Mouse (Mus musculus): Measurements from ENCODE around the gene Il31. TPM values are rescaled to one million over a fixed set of nuclear protein-coding genes. Genes with fewer than 3 reads are reported as not detected.
"Not testable (repeated sequence)": the region's sequence is repeated elsewhere in the genome, so short reads cannot be mapped to it uniquely, and the experiment has no call there.

Gene Il31
- not detected for total RNA-seq (2021)

DNA sequence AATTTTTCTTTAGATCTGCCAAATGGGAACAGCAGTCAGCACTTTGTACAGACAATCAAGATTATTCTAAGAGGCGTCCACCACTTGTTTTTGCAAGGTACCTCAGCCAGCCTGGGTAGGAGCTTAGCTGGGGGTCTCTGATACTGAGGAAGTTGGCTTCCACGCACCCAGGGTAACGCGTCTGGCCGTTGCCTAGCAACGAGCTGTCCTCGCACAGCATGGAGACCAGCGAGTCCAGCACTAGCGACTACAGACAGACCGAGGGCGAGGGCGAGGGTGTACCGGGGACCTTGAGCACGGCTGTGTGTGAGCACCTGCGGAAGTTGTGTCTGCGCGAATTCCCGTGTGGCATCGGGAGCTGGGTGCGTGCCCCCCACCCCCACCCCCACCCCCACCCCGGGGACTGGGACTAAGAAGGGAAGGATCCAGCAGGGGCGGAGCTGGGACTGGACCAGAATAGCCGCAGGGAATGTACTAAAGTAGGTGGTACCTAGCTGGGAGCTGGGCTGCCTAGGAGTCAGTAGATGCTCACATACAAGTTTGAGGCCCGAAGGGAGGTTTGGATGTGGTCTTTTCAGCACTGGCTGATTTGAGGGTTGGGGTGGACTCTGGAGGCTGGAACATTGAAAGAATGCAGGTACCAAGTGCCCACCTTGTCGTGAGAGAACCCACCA is at the start of gene Il31, which contains the start of gene Lrrc43:
TSS of gene Il31 (minus strand) at position 378 of the 674 bp plus-strand sequence.
TSS of gene Lrrc43 (plus strand) at position 194 of the 674 bp plus-strand sequence.
- no peak for DNase-seq
- intact Hi-C loops (cut with DNase I): no loop called here

DNA sequence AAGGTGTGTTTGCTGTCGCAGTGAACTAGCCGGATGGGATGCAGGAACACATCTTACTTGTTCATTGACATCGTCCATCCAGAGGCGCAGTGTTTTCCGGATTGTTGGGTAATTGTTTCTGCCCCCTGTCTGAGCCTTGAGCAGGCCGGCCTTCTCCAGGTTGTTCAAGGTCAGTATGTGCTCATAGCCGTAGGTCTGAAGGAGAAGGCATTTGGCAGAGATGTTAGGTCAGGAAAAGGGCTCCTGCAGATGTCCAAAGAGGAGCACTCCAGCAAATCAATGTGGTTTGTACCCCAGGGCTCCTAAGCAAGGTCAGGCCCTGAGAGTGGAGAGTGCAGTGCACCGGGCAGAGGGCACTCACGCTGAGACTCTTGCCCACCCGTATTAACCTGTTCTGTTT is 44.5 kb upstream of the Il31 start:
- no peak for DNase-seq
- intact Hi-C loops (cut with DNase I): no loop called here

DNA sequence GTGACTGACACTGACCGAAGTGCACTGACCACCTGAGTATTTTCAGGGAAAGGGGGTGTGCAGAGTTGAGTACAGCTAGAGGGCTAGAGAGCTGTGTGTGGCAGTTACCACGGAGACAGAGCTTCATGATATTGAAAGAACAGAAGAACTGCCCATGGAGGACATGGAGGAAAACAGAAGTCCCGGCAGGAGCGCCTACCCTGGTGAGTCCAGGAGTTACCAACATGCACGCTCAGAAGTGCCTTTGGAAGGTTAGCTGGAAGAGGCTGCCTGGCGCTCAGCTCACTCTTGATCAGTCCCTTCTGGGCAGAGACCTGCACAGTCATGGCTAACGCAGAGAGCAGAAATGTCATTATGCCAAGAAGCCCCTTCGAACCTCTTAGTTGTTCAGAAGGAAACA is 40.8 kb upstream of the Il31 start:
- no peak for DNase-seq
- intact Hi-C loops (cut with DNase I): no loop called here

DNA sequence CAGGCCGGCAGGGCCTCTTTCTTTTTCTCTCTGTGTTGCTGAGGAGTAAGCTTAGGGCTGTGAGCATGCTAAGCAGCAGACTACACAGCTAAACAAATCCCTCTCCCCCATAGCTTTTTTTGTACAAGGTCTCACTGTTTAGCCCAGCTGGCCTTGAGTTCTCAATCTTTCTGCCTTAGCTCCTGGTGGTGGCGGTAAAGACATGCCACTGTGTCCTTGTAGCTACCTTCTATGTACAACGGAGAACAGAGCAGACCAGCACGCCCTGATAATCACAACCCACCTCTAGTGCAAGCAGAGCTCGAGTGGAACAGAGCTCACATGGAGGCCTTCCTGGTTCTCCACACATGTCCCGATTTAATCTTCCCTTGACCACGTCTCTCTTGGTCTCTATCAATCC is 39.4 kb upstream of the Il31 start:
- intact Hi-C loops (cut with DNase I): no loop called here
- no peak for DNase-seq

DNA sequence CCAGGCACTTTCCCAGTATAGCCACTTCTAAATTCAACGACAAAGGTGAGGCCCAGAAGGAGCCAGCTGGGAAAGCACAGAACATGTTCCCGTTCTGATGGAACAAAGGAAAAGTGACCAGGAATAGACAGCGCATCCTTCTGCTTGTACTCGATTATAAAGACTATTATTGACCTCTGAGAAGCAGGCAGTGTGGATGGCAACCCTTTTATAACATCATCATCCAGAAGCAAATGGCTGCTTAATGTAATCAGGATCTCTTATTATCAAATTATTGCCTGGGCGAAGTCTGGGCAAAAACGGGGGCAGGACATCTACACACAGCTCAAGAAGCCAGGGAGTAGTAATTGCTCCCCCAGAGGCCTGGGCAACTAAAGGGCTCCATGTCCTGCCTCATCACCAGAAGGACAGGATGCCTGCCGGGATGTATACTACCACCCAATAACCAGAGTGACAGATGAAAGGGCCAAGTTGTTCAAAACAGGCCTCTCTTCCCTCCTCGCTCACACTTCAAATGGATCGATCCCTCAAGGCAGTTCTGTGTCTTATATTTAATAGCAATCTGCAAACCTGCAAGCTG is 36.7 kb upstream of the Il31 start:
- intact Hi-C loops (cut with DNase I): no loop called here
- no peak for DNase-seq

DNA sequence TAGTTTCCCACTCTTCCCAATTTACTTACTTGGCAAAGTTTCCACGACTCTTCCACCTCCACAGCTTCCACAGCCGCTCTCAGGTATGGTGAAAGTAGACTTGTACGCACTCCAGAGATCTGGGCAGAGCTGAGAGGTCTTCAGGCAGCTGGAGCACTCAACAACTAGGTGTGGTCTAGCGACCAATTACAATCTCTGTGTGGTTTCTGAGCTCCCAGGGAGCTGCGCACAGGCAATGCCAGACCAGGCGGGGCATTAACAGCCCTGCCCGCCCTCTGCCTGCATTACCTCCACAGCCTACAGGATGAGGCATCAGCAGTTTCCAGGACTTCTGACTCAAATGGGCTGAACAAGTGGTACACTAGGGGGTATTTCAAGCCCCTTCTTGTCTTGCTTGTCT is 36.0 kb upstream of the Il31 start, which contains the start of gene Gm49027:
TSS of gene Gm49027 (minus strand) at position 208 of the 400 bp plus-strand sequence.
- intact Hi-C loops (cut with DNase I): no loop called here
- DNase-seq: no peak

DNA sequence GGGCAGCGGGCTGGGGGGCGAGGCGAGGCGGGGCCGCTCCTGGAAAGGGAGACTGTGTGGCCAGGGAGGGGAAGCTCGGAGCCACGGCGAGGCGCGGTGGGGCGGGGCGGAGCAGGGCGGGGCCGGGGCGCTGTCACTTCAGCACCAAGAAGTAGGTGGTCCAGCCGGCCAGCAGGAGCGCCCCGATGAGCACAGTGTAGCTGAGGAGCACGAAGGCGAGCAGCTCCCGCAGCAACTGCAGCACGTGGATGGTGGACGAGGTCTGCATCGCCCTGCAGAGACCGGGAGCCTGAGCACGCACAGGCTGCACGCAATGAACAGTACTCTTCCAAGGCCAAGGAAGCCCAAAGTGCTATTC is 35.1 kb upstream of the Il31 start:
- DNase-seq: no peak
- intact Hi-C loops (cut with DNase I): no loop called here

DNA sequence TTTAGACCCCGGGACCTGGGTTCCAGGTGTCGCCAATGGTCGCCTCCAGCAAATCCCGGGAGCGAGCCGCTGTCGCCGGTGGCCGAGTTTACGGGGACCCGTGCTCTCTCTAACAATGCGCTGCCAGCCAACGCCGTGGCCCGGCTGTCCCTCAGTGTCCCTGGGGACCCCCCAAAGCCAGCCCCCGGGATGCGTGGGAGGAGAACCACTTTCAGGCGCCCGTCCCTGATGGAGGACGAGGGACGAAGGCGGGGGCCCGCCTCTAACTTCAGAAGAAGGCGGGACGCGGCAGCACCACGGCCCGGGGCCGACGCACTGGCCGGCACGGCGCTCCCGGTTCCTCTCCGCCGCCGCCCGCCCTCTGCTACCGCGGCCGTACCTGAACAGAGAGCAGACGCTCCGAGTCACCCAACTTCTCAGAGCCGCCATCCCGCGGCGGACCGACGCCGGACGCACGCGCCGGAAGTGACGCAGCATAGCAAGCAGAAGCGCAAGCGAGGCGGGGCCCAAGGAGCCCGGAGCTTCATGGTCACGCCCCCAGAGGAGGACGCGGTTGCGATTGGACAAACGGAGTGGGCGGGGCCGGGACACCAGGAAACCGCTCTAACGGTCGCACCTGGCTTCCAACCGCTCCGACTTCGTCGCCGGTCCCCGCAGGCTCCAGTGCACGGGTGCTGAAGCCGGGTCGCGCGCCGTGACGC is 34.6 kb upstream of the Il31 start, which contains the start of gene Diablo:
TSS of gene Diablo (minus strand) at position 485 of the 701 bp plus-strand sequence.
- intact Hi-C loops (cut with DNase I): no loop called here
- DNase-seq: peak; percentile 99

DNA sequence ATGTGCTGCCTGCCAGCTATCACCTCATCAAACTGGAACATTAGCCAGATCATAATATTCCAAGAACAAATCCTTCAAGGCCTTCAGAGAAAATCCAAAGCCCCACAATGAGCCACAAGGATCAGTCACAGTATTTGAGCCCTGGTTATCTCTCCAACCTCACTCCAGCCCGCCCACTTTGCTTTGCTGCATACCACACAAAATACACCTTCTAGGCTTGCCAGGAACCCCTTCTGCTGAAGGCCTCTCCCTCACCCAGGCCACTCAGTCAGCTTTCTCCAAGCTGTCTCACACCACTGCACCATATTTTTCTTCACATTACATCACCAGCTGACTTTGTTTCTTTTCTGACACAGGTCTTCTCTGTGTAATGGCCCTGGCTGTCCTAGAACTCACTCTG is 32.9 kb upstream of the Il31 start:
- intact Hi-C loops (cut with DNase I): no loop called here
- DNase-seq: no peak

DNA sequence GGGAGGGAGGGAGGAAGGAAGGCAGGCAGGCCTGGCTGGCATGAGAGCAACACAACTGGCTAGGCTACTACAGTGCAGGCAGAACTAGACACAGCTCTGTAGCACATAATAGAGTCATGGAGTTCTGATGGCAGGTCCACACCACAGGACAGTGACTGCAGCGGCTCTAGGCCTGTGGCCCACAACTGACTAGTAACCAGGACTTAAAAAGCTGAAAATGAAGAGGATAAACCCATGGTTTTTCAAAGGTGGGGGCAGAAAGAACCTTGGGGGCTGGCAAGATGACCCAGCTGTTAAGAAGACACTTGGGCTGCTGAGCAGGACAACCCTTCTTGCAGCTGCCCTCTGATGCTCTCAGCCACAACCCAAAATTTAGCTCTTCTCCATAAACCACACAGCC is 32.3 kb upstream of the Il31 start:
- DNase-seq: no peak
- intact Hi-C loops (cut with DNase I): no loop called here

DNA sequence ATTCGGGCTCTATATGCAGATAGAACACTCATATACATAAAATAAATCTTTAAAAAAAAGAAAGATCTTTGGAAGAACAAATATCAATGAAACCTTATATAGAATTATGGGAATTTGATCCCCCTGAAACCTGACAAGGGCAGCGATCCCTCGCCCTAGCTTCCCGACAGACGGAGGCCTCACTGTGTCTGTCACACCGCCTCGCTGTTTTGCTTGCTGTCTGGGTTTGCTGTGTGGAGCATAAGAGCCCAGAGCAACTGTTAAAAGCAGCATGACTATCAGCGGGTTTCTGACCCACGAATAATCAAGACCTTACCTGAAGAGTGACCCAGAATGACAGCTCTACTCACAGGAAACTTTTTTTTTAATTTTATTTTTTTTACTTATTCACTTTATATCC is 31.4 kb upstream of the Il31 start:
- intact Hi-C loops (cut with DNase I): no loop called here
- no peak for DNase-seq

DNA sequence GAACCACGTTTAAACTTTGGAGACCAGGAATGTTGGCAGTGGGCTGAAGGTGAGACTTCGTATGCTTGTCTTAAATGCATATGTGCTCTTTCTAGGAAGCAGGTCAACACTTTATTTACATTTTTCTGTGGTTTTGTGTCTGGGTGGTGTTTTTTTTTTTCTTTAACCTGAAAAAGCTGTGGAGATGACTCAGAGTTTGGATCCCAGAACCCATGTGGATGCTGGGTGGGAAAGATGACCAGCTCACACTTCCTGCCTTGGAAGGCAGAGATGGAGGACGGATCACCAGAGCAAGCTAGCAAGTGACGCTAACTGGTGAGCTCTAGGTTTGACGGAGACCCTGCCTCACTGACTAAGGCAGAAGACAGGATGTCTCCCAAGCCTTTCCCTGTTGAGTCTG is 25.6 kb upstream of the Il31 start:
- intact Hi-C loops (cut with DNase I): no loop called here
- DNase-seq: no peak

DNA sequence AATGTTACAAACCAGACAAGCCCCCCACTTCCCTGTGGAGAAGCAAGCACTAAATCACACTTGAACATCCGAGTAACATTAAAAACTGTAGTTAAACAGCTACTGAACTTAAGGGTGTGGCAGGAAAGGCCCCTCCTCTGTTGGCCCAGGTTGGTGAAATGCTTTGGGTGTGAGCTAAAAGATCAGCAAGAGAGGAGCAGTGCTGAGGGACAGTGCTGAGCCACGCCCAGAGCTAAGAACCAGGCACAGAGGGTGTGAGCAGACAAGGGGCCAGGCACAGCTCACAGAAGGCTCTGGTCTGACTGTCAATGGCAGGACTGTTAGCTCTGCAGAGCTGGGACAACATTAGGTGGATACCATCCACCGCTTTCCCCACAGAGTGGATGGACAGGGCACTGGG is 22.8 kb upstream of the Il31 start:
- DNase-seq: no peak
- intact Hi-C loops (cut with DNase I): no loop called here

DNA sequence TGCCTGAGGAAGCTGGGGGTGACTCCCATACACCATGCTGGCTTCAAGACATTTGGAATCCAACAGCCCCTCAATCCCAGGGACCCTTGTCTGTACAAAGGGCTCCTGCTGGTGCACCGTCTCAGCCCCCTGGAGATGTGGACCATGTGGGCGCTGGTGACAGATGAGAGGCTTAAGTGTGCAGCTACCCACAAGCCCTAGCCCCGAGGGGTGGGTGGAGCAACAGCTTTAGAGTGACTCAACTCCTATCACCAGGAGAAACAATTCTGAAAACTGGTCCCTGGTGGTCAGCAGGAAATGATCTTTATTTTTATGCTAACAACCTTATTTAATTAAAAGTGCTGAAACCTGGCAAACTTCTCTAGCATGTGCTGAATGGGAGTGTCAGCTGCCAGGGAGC is 22.1 kb upstream of the Il31 start:
- DNase-seq; intact Hi-C loops (cut with DNase I): not testable (repeated sequence)

DNA sequence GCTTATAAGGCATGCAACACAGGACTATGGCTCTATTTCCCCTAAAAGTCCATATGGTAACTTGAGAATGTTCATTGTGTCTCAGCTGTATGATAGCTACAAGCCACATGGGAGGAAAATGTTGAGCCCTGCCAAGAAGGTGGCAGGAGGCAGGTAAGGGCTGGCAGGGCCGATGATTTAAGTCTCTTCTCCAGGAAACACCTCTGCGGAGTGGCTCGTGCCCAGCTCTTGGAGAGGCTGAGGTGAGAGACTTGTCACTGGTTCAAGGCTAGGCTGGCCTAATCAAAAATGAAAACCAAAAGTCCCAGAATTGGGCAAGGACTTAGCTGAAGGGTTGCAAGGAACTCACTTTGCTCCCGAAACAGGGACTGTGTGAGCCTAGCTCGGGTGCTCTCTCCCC is 20.9 kb upstream of the Il31 start, which contains the start of gene B3gnt4:
TSS of gene B3gnt4 (plus strand) at position 301 of the 400 bp plus-strand sequence.
- intact Hi-C loops (cut with DNase I): no loop called here
- DNase-seq: no peak

DNA sequence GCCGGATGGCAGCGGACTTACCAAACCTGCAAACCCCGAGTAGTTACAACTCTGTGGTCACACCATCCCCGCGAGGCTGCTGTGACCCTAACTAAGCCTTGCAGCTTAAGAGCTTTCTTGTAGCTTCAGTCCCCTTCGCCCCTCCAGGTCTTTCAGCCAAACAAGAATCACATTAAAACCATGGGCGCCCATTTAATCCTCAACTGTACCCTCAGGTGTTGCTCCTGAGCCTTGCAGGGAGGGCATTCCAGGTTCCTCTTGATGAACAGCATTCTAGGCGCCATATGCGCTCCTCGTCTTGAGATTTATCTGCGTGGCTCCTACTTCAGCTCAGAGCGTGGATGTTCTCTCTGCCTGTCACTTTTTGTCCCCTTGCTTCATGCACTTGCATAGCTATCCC is 19.6 kb upstream of the Il31 start:
- intact Hi-C loops (cut with DNase I): no loop called here
- DNase-seq: no peak

DNA sequence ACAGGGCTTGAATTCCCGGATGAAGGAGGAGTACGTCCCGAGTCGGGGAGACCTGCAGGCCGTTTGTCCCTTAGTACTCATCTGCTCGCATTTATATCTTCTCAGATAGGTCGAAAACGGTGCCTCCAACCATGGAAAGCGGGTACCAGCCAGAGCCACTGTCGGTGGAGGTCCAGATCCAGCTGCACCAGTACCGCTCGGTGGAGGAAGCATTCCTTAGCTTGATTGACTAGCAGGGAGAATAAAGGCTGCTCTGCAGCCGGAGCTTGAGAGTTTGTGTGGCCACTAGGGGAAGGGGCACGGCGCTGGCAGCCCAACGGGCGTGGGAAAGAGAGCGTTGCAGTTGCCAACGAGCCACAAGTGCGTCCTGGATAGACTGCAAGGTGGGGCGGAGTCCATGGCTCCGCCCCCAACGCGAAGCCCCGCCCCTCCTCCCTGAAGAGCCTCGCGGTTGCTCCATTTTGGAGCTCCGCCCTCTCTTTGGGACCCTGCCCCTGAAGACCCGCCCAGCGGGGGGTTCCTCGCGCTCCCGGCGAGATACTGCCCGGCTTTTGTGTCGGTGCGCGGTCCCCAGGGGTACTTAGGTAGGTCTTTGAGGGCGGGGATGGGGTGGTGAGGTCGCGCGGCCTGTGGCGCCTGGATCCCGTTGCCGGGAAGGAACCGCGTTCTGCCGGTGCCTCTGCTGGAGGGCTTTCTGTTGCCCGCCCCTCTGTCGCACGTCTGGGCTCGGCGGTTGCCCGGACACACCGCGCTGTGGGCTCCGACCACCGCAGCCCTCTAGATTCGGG is 18.8 kb upstream of the Il31 start:
- peak; percentile 81 for DNase-seq
- intact Hi-C loops (cut with DNase I): no loop called here

DNA sequence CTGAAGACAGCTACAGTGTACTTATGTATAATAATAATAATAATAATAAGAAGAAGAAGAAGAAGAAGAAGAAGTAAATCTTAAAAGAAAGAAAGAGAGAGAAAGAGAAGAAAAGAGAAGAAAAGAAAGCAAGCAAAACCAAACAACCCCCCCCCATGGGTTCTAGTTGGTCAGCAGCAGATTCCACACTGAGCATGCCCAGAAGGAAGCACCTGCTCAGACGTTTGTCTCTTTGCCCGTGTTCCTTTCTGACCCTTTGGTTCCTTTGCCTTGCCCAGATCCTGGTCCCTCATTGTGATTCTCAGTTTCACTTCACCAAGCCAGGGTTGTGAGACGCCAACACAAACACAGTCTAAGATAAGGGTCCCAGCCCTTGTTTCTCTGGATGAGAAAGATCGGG is 12.7 kb upstream of the Il31 start:
- no peak for DNase-seq
- intact Hi-C loops (cut with DNase I): no loop called here

DNA sequence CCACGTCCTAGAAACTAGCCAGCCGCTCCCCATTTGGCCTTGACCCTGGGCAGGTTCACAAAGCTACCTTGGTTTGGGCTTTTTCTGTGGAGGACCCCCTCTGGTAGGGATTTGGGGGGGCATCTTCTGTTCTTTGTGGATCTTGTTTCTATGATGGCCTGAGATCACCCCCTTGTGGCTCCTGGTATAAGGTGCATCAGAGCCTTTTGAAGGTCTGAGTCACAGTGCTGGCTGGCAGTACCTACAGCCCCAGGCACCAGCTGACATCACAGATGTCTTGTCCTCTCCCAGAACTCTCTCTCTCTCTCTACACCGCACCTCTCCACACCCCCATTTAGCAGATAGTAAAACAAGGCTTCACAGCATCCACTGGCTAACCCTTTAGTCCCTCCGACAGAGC is 10.4 kb upstream of the Il31 start:
- intact Hi-C loops (cut with DNase I): loop anchor here (1.0 to 10.0 kb wide), 3 partner anchors 55 to 405 kb away; no protein-coding TSS in a partner anchor

DNA sequence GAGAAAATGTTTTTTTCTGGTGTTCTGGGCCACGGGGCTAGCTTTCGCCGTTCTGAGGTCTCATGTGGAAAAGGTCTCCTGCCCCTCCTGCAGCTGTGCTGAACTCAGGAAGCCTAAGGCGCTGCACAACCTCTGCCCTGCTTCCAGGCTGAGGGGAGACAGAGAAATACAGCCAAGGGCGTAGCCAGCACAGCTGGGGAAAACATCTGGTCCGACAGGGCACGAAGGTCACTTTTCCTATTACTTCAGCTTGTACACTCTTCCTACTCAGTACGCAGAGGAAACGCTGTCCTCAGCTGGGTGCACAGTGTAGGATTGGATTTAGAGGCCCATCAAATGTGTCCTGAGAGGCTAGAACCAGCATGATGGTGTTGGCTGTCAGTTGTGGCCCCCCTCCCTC is 646 bp upstream of the Il31 start:
- DNase-seq: peak; percentile 46 to 63
- intact Hi-C loops (cut with DNase I): loop anchor here (10.0 kb wide), 1 partner anchor 395 kb away; no protein-coding TSS in a partner anchor

More for the DNA sequence above, 10.4 kb upstream of the Il31 start:
- DNase-seq: peak; percentile 37 to 63
